ENCODE assay signal across 18 mouse cellular contexts in genomic region chr14:11637673-11638072, GRCm38 (mm10).
"Had no signal": no experiment of that assay in that cellular context is flagged by ENCODE, and none has a peak within 500 bp of the region (broad histone marks: within the 10 kb centered on the region; RNA-seq: fewer than 3 reads in every experiment).

No protein-coding gene starts in this region.

- H3K4me1 ChIP-seq: midbrain, embryonic 12.5 days; neural tube, embryonic 13.5 days; neural tube, embryonic 15.5 days had no signal

- H3K27ac ChIP-seq: midbrain, embryonic 10.5 days; midbrain, embryonic 12.5 days; neural tube, embryonic 13.5 days; neural tube, embryonic 15.5 days had no signal

- H3K4me3 ChIP-seq: midbrain, embryonic 10.5 days; midbrain, embryonic 12.5 days; myocyte; neural tube, embryonic 13.5 days; neural tube, embryonic 15.5 days had no signal

- H3K36me3 ChIP-seq: midbrain, embryonic 10.5 days; midbrain, embryonic 12.5 days; neural tube, embryonic 13.5 days; neural tube, embryonic 15.5 days had no signal

- DNase-seq: lung, embryonic 14.5 days; lung, postnatal 10 days; lung, postnatal 4 days; midbrain, embryonic 14.5 days; retina, postnatal 1 day; right cerebral cortex, adult 18-20 months; right cerebral cortex, postnatal 25 days; right cerebral cortex, postnatal 4 days; spleen, adult 18-20 months; thymus, adult 18-20 months; thymus, postnatal 14 days; thymus, postnatal 36 days had no signal

- H3K9ac ChIP-seq: lung, embryonic 14.5 days; midbrain, embryonic 12.5 days; neural tube, embryonic 13.5 days; neural tube, embryonic 15.5 days had no signal

- H3K27me3 ChIP-seq: midbrain, embryonic 12.5 days; neural tube, embryonic 13.5 days; neural tube, embryonic 15.5 days had no signal

- H3K4me2 ChIP-seq: lung, embryonic 14.5 days; midbrain, embryonic 12.5 days; neural tube, embryonic 13.5 days; neural tube, embryonic 15.5 days had no signal

- ATAC-seq: midbrain, embryonic 16.5 days had no signal

- H3K9me3 ChIP-seq: midbrain, embryonic 10.5 days; midbrain, embryonic 12.5 days; neural tube, embryonic 13.5 days; neural tube, embryonic 15.5 days had no signal
